Mouse (Mus musculus) megakaryocyte, embryonic 14.5 days (primary cell): ENCODE measurements around the gene Rps28.

Experiments
- FLI1 ChIP-seq: IDR thresholded peaks from 2 replicates; pipeline ENCODE4 v1.6.1; 2012; ENCODE audit warnings: low read length, inconsistent platforms, mixed read lengths
- GATA1 ChIP-seq: IDR thresholded peaks from 3 replicates; pipeline ENCODE4 v1.6.1; 2012; ENCODE audit warnings: mixed read lengths, low read length, inconsistent platforms, borderline replicate concordance

- TF ChIP-seq GATA1 = no peak
- no peak for TF ChIP-seq FLI1
Measured at GRCm38 (mm10) chr17:33807181-33807888, 17.0 kb downstream of the Rps28 start.
